Mouse (Mus musculus): ENCODE measurements at regions not wholly inside any gene's neighbourhood (a gene's known extent, or its start where the extent isn't known, plus 50 kb on each side); places are given as distances from the start of the nearest gene placed in this dataset.

DNA sequence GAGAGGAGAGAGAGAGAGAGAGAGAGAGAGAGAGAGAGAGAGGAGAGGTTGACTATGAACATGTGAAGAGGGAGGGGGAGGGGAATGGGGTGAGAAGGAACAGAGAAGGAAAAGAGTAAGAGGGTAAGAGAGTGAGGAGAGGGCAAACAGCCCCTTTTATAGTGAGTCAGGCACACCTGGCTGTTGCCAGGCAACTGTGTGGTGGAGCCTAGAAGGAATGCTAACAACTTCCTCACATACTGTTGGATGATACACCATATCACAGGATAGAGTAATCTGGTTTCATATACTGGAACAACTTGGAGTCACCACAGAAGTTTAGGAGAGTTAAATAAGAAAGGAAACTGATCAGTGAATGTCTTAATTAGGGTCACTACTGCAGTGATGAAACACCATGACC is 204.1 kb downstream of the 1700064H15Rik start:
- Histone ChIP-seq H3K36me3 (ENCODE audit: control insufficient read depth, insufficient read depth, low read length) (no peaks in the 10 kb centered on the region), H3K27me3 (ENCODE audit: control insufficient read depth, insufficient read depth, low read length) (no peaks in the 10 kb centered on the region), H3K4me1 (ENCODE audit: control insufficient read depth, insufficient read depth, insufficient read length) (peaks cover 20% of the 10 kb centered on the region), H3K4me3 (ENCODE audit: extremely low read depth, insufficient read depth, insufficient read length) (no peak overlapping the region), H3K27ac (ENCODE audit: insufficient read depth, low read length) (no peak overlapping the region)
- TF ChIP-seq POLR2A (IDR thresholded peaks at IDR 0.05; ENCODE audit: low read depth, low read length) (no peak), CTCF (IDR thresholded peaks at IDR 0.05; ENCODE audit: extremely low read depth, insufficient read depth, insufficient read length, insufficient replicate concordance) (no peak)
- no peak for DNase-seq (ENCODE audit: low read depth in 1 of 2, low spot score in 2 of 2)

DNA sequence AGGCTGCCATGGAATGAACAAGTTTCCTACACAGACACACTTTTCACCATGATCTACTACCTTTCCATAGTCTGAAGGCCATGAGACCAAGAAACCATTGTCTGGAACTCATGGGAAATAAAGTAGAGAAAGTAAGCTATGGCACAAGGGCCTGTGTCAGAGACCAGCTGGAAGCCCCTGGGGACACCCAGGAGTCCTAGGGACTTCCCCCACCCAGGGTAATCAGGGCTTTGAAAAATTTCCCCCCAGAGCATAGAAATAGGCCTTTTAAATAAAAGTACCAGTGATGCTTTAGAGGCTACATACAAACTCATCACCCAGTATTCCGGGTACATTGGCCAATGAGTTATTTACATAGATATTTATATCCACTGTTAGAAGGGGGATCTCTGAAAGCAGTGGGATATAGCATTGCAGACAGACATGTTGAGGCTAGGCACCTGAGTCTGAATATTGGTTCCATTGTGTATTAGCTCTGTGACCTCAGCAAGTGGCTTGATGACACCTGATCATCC is 207.0 kb downstream of the 1700064H15Rik start:
- no peak for TF ChIP-seq POLR2A (IDR thresholded peaks at IDR 0.05; ENCODE audit: low read depth, low read length)
- no peak for TF ChIP-seq CTCF (IDR thresholded peaks at IDR 0.05; ENCODE audit: extremely low read depth, insufficient read depth, insufficient read length, insufficient replicate concordance)
- no peaks in the 10 kb centered on the region for H3K36me3 ChIP-seq (ENCODE audit: control insufficient read depth, insufficient read depth, low read length)
- DNase-seq (ENCODE audit: low read depth in 1 of 2, low spot score in 2 of 2): peak in 1 of 2 experiments; percentile 61
- no peak overlapping the region; the same call in 1 of the 2 replicates for H3K27ac ChIP-seq (ENCODE audit: insufficient read depth, low read length)
- no peak overlapping the region for H3K4me3 ChIP-seq (ENCODE audit: extremely low read depth, insufficient read depth, insufficient read length)
- peaks cover 16% of the 10 kb centered on the region for H3K4me1 ChIP-seq (ENCODE audit: control insufficient read depth, insufficient read depth, insufficient read length)
- H3K27me3 ChIP-seq (ENCODE audit: control insufficient read depth, insufficient read depth, low read length): no peaks in the 10 kb centered on the region
- 52% methylated on average over 1 of the region's 1 CpGs for WGBS

- TF ChIP-seq CTCF (IDR thresholded peaks at IDR 0.05; ENCODE audit: extremely low read depth, insufficient read depth, insufficient read length, insufficient replicate concordance) (no peak), POLR2A (IDR thresholded peaks at IDR 0.05; ENCODE audit: low read depth, low read length) (no peak)
Observed at GRCm38 (mm10) chr3:19420912-19421311, 207.6 kb downstream of the 1700064H15Rik start.

DNA sequence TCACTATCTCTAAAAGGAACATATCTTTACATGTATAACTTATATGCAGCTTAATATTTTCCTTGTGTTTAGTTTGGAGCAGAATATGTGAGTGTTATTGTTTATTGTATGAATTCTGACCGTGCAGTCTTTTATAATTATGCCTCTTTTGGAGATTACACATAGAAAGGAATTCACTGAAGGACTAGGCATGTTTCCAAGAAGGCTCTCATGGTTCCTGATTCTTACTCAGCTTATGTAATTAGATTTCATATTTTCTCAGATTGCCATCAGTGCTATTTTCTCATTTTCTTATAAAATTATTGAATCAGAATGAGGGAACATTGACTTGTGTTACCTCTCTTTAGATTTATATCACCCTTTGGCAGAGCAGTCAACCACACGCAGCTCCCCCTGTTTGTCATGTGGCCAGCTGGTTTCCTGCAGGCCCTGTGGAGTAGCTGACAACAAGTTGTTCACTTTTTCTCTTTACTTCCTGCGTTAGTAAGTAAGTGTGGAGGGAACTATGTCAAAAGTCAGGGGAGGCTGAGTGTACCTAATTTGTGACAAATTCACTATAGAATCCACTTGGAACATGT is 217.4 kb downstream of the 1700064H15Rik start:
- 7% methylated on average over 3 of the region's 3 CpGs for WGBS
- no peak overlapping the region for H3K4me3 ChIP-seq (ENCODE audit: extremely low read depth, insufficient read depth, insufficient read length)
- H3K4me1 ChIP-seq (ENCODE audit: control insufficient read depth, insufficient read depth, insufficient read length): peaks cover 8% of the 10 kb centered on the region
- H3K27me3 ChIP-seq (ENCODE audit: control insufficient read depth, insufficient read depth, low read length): no peaks in the 10 kb centered on the region
- DNase-seq (ENCODE audit: low read depth in 1 of 2, low spot score in 2 of 2): peak; percentile 48 to 62
- TF ChIP-seq POLR2A (IDR thresholded peaks at IDR 0.05; ENCODE audit: low read depth, low read length) (no peak), CTCF (IDR thresholded peaks at IDR 0.05; ENCODE audit: extremely low read depth, insufficient read depth, insufficient read length, insufficient replicate concordance) (no peak)
- no peaks in the 10 kb centered on the region for H3K36me3 ChIP-seq (ENCODE audit: control insufficient read depth, insufficient read depth, low read length)
- peak overlapping the region; percentile 9; the same call in 1 of the 2 replicates for H3K27ac ChIP-seq (ENCODE audit: insufficient read depth, low read length)

More at GRCm38 (mm10) chr3:19420912-19421311, 207.6 kb downstream of the 1700064H15Rik start:
- DNase-seq (ENCODE audit: low read depth in 1 of 2, low spot score in 2 of 2): no peak
- Histone ChIP-seq H3K4me3 (ENCODE audit: extremely low read depth, insufficient read depth, insufficient read length) (no peak overlapping the region), H3K36me3 (ENCODE audit: control insufficient read depth, insufficient read depth, low read length) (no peaks in the 10 kb centered on the region), H3K27ac (ENCODE audit: insufficient read depth, low read length) (no peak overlapping the region), H3K4me1 (ENCODE audit: control insufficient read depth, insufficient read depth, insufficient read length) (peaks cover 14% of the 10 kb centered on the region), H3K27me3 (ENCODE audit: control insufficient read depth, insufficient read depth, low read length) (no peaks in the 10 kb centered on the region)
- 76% methylated on average over 5 of the region's 5 CpGs for WGBS

DNA sequence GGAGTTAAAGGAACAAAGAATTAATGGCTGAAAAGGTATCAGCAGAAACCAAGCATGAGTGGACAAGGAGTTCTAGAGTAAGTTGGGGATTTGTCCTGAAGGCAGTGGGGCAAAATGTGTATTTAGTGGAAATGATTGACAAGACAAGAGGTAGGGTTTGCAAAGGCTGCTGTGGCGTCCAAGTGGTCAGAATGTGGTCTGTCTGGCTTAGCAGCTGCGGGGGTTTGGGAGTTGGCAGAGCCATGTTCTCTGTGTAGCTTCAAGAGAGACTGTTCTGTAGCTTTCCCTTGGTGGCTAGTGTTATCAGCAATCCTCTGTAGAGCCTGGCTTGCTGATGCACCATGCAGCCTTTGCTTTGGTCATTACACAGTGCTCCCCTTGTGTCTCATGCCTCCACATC is 220.2 kb downstream of the 1700064H15Rik start:
- H3K4me3 ChIP-seq (ENCODE audit: extremely low read depth, insufficient read depth, insufficient read length): no peak overlapping the region
- H3K4me1 ChIP-seq (ENCODE audit: control insufficient read depth, insufficient read depth, insufficient read length): peaks cover 8% of the 10 kb centered on the region
- no peak for DNase-seq (ENCODE audit: low read depth in 1 of 2, low spot score in 2 of 2)
- H3K27ac ChIP-seq (ENCODE audit: insufficient read depth, low read length): no peak overlapping the region
- H3K36me3 ChIP-seq (ENCODE audit: control insufficient read depth, insufficient read depth, low read length): no peaks in the 10 kb centered on the region
- H3K27me3 ChIP-seq (ENCODE audit: control insufficient read depth, insufficient read depth, low read length): no peaks in the 10 kb centered on the region
- no peak for TF ChIP-seq POLR2A (IDR thresholded peaks at IDR 0.05; ENCODE audit: low read depth, low read length)
- no peak for TF ChIP-seq CTCF (IDR thresholded peaks at IDR 0.05; ENCODE audit: extremely low read depth, insufficient read depth, insufficient read length, insufficient replicate concordance)
- 49% methylated on average over 2 of the region's 2 CpGs for WGBS

DNA sequence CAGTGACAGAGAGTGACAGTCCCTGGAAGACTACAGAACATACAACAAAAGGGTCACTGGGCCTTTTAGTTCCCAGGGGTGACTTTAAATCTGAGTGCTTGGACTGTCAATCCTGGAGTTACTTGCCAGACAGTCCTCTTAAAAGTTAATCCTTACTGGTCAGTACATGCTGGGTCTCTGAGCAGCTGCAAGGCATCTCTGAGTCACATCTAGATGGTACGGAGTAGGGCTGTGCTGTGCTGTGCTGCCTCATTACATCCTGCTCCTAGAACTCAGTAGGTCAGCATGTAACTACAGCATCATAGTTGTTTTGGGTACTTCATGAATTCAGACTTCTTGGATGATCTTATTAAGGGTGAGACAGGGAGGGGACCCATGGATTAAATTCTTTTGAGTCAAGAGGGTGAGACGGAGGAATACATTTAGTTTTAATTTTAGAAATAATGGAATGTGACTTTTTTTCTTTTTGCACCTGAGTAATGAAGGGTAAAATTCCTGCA is 220.8 kb downstream of the 1700064H15Rik start:
- H3K4me3 ChIP-seq (ENCODE audit: extremely low read depth, insufficient read depth, insufficient read length): no peak overlapping the region
- no peak overlapping the region for H3K27ac ChIP-seq (ENCODE audit: insufficient read depth, low read length)
- no peaks in the 10 kb centered on the region for H3K36me3 ChIP-seq (ENCODE audit: control insufficient read depth, insufficient read depth, low read length)
- no peaks in the 10 kb centered on the region for H3K27me3 ChIP-seq (ENCODE audit: control insufficient read depth, insufficient read depth, low read length)
- DNase-seq (ENCODE audit: low read depth in 1 of 2, low spot score in 2 of 2): no peak
- TF ChIP-seq POLR2A (IDR thresholded peaks at IDR 0.05; ENCODE audit: low read depth, low read length): no peak
- no peak for TF ChIP-seq CTCF (IDR thresholded peaks at IDR 0.05; ENCODE audit: extremely low read depth, insufficient read depth, insufficient read length, insufficient replicate concordance)
- 85% methylated on average over 2 of the region's 2 CpGs for WGBS
- H3K4me1 ChIP-seq (ENCODE audit: control insufficient read depth, insufficient read depth, insufficient read length): peaks cover 8% of the 10 kb centered on the region

Measured in spleen, adult 2 months (tissue).